Comparison of ENCODE assay signal across 22 mouse cellular contexts in genomic region chr5:17820239-17820999, GRCm38 (mm10).
"Had no signal": no experiment of that assay in that cellular context is flagged by ENCODE, and none has a peak within 500 bp of the region (broad histone marks: within the 10 kb centered on the region; RNA-seq: fewer than 3 reads in every experiment).

No protein-coding gene starts in this region.

- H3K4me2 ChIP-seq: limb, embryonic 12.5 days; limb, embryonic 15.5 days; liver, embryonic 13.5 days; midbrain, embryonic 15.5 days; neural tube, embryonic 13.5 days; stomach, embryonic 15.5 days had no signal

- H3K36me3 ChIP-seq: limb, embryonic 12.5 days; limb, embryonic 15.5 days; liver, embryonic 13.5 days; midbrain, embryonic 10.5 days; midbrain, embryonic 15.5 days; neural tube, embryonic 13.5 days; stomach, embryonic 15.5 days had no signal

- H3K27me3 ChIP-seq: limb, embryonic 12.5 days; limb, embryonic 15.5 days; liver, embryonic 13.5 days; megakaryocyte, embryonic 14.5 days; midbrain, embryonic 15.5 days; neural tube, embryonic 13.5 days; stomach, embryonic 15.5 days had no signal

- DNase-seq: kidney, adult 18-20 months; kidney, adult 9 months; kidney, postnatal 14 days; kidney, postnatal 4 days; left cerebral cortex, postnatal 4 days; liver, embryonic 13.5 days; retina, postnatal 1 day; right cerebral cortex, postnatal 25 days; spleen, adult 18-20 months; thymus, adult 18-20 months; thymus, postnatal 36 days had no signal

- H3K4me3 ChIP-seq: limb, embryonic 12.5 days; limb, embryonic 15.5 days; liver, embryonic 13.5 days; megakaryocyte, embryonic 14.5 days; midbrain, embryonic 10.5 days; midbrain, embryonic 15.5 days; myocyte; neural tube, embryonic 13.5 days; stomach, embryonic 15.5 days had no signal

- ATAC-seq: hindbrain, postnatal 0 days; inflammation-experienced regulatory T-cells, adult 6 months; intestine, embryonic 16.5 days; midbrain, embryonic 15.5 days had no signal

- H3K27ac ChIP-seq: hindbrain, postnatal 0 days; limb, embryonic 12.5 days; limb, embryonic 15.5 days; liver, embryonic 13.5 days; midbrain, embryonic 10.5 days; midbrain, embryonic 15.5 days; neural tube, embryonic 13.5 days; stomach, embryonic 15.5 days had no signal

- H3K9me3 ChIP-seq: limb, embryonic 12.5 days; limb, embryonic 15.5 days; liver, embryonic 13.5 days; megakaryocyte, embryonic 14.5 days; midbrain, embryonic 10.5 days; midbrain, embryonic 15.5 days; neural tube, embryonic 13.5 days; stomach, embryonic 15.5 days had no signal

- H3K4me1 ChIP-seq: limb, embryonic 15.5 days; liver, embryonic 13.5 days; megakaryocyte, embryonic 14.5 days; midbrain, embryonic 10.5 days; midbrain, embryonic 15.5 days; neural tube, embryonic 13.5 days; stomach, embryonic 15.5 days had no signal

- H3K9ac ChIP-seq: limb, embryonic 12.5 days; limb, embryonic 15.5 days; liver, embryonic 13.5 days; midbrain, embryonic 15.5 days; neural tube, embryonic 13.5 days; stomach, embryonic 15.5 days had no signal
